Mouse (Mus musculus): ENCODE data around the gene Fam166b. TPM values are rescaled to one million over a fixed set of nuclear protein-coding genes. Genes with fewer than 3 reads are reported as not detected.

Fam166b gene
- polyA plus RNA-seq, 1 experiment from 2014 or later: 0.29 TPM

- Histone ChIP-seq H3K4me1 (ENCODE audit: control insufficient read depth, insufficient read depth, low read length) (peaks cover 8% of the 10 kb centered on the region), H3K4me3 (ENCODE audit: low read depth, low read length) (peak overlapping the region; percentile 64), H3K36me3 (ENCODE audit: control insufficient read depth, insufficient read depth, low read length) (no peaks in the 10 kb centered on the region), H3K9me3 (replicated peaks; ENCODE audit: control insufficient read depth, low read length) (no peaks in the 10 kb centered on the region), H3K4me2 (ENCODE audit: low read length) (peak overlapping the region; percentile 93), H3K27me3 (replicated peaks; ENCODE audit: control insufficient read depth, insufficient read depth, low read length) (no peaks in the 10 kb centered on the region), H3K9ac (ENCODE audit: low read length) (peak overlapping the region; percentile 80), H3K27ac (ENCODE audit: low read depth, low read length) (peak overlapping the region; percentile 27; the same call in 1 of the 2 replicates)
- ATAC-seq (peak; percentile 82), DNase-seq (ENCODE audit: low spot score) (no peak)
- 6% methylated on average over 26 of the region's 33 CpGs for WGBS
These were observed 46.5 kb downstream of the Fam166b start for GRCm38 (mm10) chr4:43382155-43383020.

- Histone ChIP-seq H3K27me3 (replicated peaks; ENCODE audit: control insufficient read depth, insufficient read depth, low read length) (no peaks in the 10 kb centered on the region), H3K9ac (ENCODE audit: low read length) (peak within 1 kb of the TSS; percentile 80), H3K9me3 (replicated peaks; ENCODE audit: control insufficient read depth, low read length) (no peaks in the 10 kb centered on the region), H3K27ac (ENCODE audit: low read depth, low read length) (peak within 1 kb of the TSS; percentile 27), H3K4me3 (ENCODE audit: low read depth, low read length) (peak within 1 kb of the TSS; percentile 64), H3K4me2 (ENCODE audit: low read length) (peak within 1 kb of the TSS; percentile 93), H3K36me3 (ENCODE audit: control insufficient read depth, insufficient read depth, low read length) (no peaks in the 10 kb centered on the region), H3K4me1 (ENCODE audit: control insufficient read depth, insufficient read depth, low read length) (peaks cover 8% of the 10 kb centered on the region)
- WGBS: 1% methylated on average over 53 of the region's 63 CpGs
- DNase-seq (ENCODE audit: low spot score) (peak; percentile 95), ATAC-seq (peak; percentile 95)
These were observed 47.4 kb downstream of the Fam166b start, which contains the start of gene Rusc2 for GRCm38 (mm10) chr4:43381408-43382154. TSS of gene Rusc2 (plus strand) at chr4:43381979.

- H3K4me3 ChIP-seq (ENCODE audit: low read depth, low read length): peak overlapping the region; percentile 64
- no peak overlapping the region for H3K27ac ChIP-seq (ENCODE audit: low read depth, low read length)
- 51% methylated on average over 10 of the region's 10 CpGs for WGBS
- no peaks in the 10 kb centered on the region for H3K9me3 ChIP-seq (replicated peaks; ENCODE audit: control insufficient read depth, low read length)
- peak overlapping the region; percentile 80 for H3K9ac ChIP-seq (ENCODE audit: low read length)
- DNase-seq (ENCODE audit: low spot score) (no peak), ATAC-seq (peak; percentile 8; the same call in 1 of the 2 replicates)
- H3K4me2 ChIP-seq (ENCODE audit: low read length): peak overlapping the region; percentile 93
- H3K27me3 ChIP-seq (replicated peaks; ENCODE audit: control insufficient read depth, insufficient read depth, low read length): no peaks in the 10 kb centered on the region
- H3K36me3 ChIP-seq (ENCODE audit: control insufficient read depth, insufficient read depth, low read length): no peaks in the 10 kb centered on the region
- H3K4me1 ChIP-seq (ENCODE audit: control insufficient read depth, insufficient read depth, low read length): peaks cover 8% of the 10 kb centered on the region
These were observed 48.0 kb downstream of the Fam166b start for GRCm38 (mm10) chr4:43380951-43381350.

- H3K4me1 ChIP-seq (ENCODE audit: control insufficient read depth, insufficient read depth, low read length): peaks cover 8% of the 10 kb centered on the region
- ATAC-seq: no peak
- no peak overlapping the region for H3K4me2 ChIP-seq (ENCODE audit: low read length)
- no peaks in the 10 kb centered on the region for H3K9me3 ChIP-seq (replicated peaks; ENCODE audit: control insufficient read depth, low read length)
- no peak overlapping the region for H3K4me3 ChIP-seq (ENCODE audit: low read depth, low read length)
- 91% methylated on average over 6 of the region's 6 CpGs for WGBS
- H3K36me3 ChIP-seq (ENCODE audit: control insufficient read depth, insufficient read depth, low read length): no peaks in the 10 kb centered on the region
- H3K27ac ChIP-seq (ENCODE audit: low read depth, low read length): no peak overlapping the region
- no peak overlapping the region for H3K9ac ChIP-seq (ENCODE audit: low read length)
- DNase-seq (ENCODE audit: low spot score): no peak
- no peaks in the 10 kb centered on the region for H3K27me3 ChIP-seq (replicated peaks; ENCODE audit: control insufficient read depth, insufficient read depth, low read length)
These were observed 49.3 kb downstream of the Fam166b start for GRCm38 (mm10) chr4:43379601-43380000.

Other genes starting within 250 kb of the Fam166b start
- 0.46 and 0.79 TPM in 2 replicates for gene Atp8b5, start 162.0 kb downstream of the Fam166b start, polyA plus RNA-seq (2014; fragmentation: Nextera tagmentation; extraction: Ambion mirVana)
- gene Rusc2, start 47.2 kb downstream of the Fam166b start, polyA plus RNA-seq (2014; fragmentation: Nextera tagmentation; extraction: Ambion mirVana): 47.8 and 58.4 TPM in 2 replicates
- 10.2 and 12.1 TPM in 2 replicates for gene Tesk1, start 12.8 kb upstream of the Fam166b start, polyA plus RNA-seq (2014; fragmentation: Nextera tagmentation; extraction: Ambion mirVana)
- gene Cd72, start 25.5 kb upstream of the Fam166b start, polyA plus RNA-seq (2014; fragmentation: Nextera tagmentation; extraction: Ambion mirVana): 6.7 and 8.8 TPM in 2 replicates
- not detected in 2 replicates for gene Sit1, start 54.6 kb upstream of the Fam166b start, polyA plus RNA-seq (2014; fragmentation: Nextera tagmentation; extraction: Ambion mirVana)
- gene Ccdc107, start 63.8 kb upstream of the Fam166b start, polyA plus RNA-seq (2014; fragmentation: Nextera tagmentation; extraction: Ambion mirVana): 68.7 and 69.1 TPM in 2 replicates
- 14.0 and 15.9 TPM in 2 replicates for gene Arhgef39, start 70.6 kb upstream of the Fam166b start, polyA plus RNA-seq (2014; fragmentation: Nextera tagmentation; extraction: Ambion mirVana)
- 0.22 TPM in 1 of 2 replicates, not detected in the other for gene Car9, start 77.8 kb upstream of the Fam166b start, polyA plus RNA-seq (2014; fragmentation: Nextera tagmentation; extraction: Ambion mirVana)
- 10.7 and 13.4 TPM in 2 replicates for gene Tpm2, start 94.6 kb upstream of the Fam166b start, polyA plus RNA-seq (2014; fragmentation: Nextera tagmentation; extraction: Ambion mirVana)
- gene Creb3, start 133.2 kb upstream of the Fam166b start, polyA plus RNA-seq (2014; fragmentation: Nextera tagmentation; extraction: Ambion mirVana): 88.3 and 88.4 TPM in 2 replicates
- 50.1 and 50.4 TPM in 2 replicates for gene Tln1, start 133.6 kb upstream of the Fam166b start, polyA plus RNA-seq (2014; fragmentation: Nextera tagmentation; extraction: Ambion mirVana)
- 10.4 and 22.2 TPM in 2 replicates for gene Rgp1, start 149.6 kb upstream of the Fam166b start, polyA plus RNA-seq (2014; fragmentation: Nextera tagmentation; extraction: Ambion mirVana)
- 39.2 and 42.3 TPM in 2 replicates for gene Gba2, start 149.7 kb upstream of the Fam166b start, polyA plus RNA-seq (2014; fragmentation: Nextera tagmentation; extraction: Ambion mirVana)
- 0.37 TPM in 1 of 2 replicates, not detected in the other for gene Msmp, start 155.4 kb upstream of the Fam166b start, polyA plus RNA-seq (2014; fragmentation: Nextera tagmentation; extraction: Ambion mirVana)
- 10.7 and 11.2 TPM in 2 replicates for gene Npr2, start 202.8 kb upstream of the Fam166b start, polyA plus RNA-seq (2014; fragmentation: Nextera tagmentation; extraction: Ambion mirVana)
- gene Spag8, start 224.5 kb upstream of the Fam166b start, polyA plus RNA-seq (2014; fragmentation: Nextera tagmentation; extraction: Ambion mirVana): 4.2 and 5.7 TPM in 2 replicates
- 67.0 and 82.7 TPM in 2 replicates for gene Hint2, start 227.3 kb upstream of the Fam166b start, polyA plus RNA-seq (2014; fragmentation: Nextera tagmentation; extraction: Ambion mirVana)
- 5.6 and 7.3 TPM in 2 replicates for gene Tmem8b, start 239.8 kb upstream of the Fam166b start, polyA plus RNA-seq (2014; fragmentation: Nextera tagmentation; extraction: Ambion mirVana)
- gene Fam221b, start 240.0 kb upstream of the Fam166b start, polyA plus RNA-seq (2014; fragmentation: Nextera tagmentation; extraction: Ambion mirVana): 2.1 and 2.2 TPM in 2 replicates